Mouse (Mus musculus) kidney, adult 2 months (tissue): Measurements from ENCODE around the gene Psat1.

Source experiments
- CTCF ChIP-seq: fragments of 200-500 bp; conservative IDR thresholded peaks from 2 replicates; pipeline ENCODE4 v1.5.1; 2011; ENCODE audit warnings: low read depth, mild to moderate bottlenecking, control low read depth, low read length, moderate library complexity, mixed read lengths; ENCODE audit not compliant: insufficient read depth, insufficient read length
- POLR2A ChIP-seq: fragments of 200-500 bp; IDR thresholded peaks from one replicate; pipeline ENCODE4 v1.6.1; 2011; ENCODE audit warnings: low read depth, low read length, control low read depth

- TF ChIP-seq CTCF = no peak
- no peak for TF ChIP-seq POLR2A
Observed at GRCm38 (mm10) chr19:15948426-15948825, 1.3 kb upstream of the Psat1 start.
